Mouse (Mus musculus) fat pad, adult 2 months (tissue): Measurements from ENCODE around the gene Hmg20b.

Experiments
- DNase-seq: peaks from one replicate; pipeline ENCODE4 v3.0.0-alpha.2; 2011; ENCODE audit warnings: low read depth, low spot score; ENCODE audit errors: extremely low read depth

Hmg20b gene

GRCm38 (mm10) chr10:81327959-81328358 is 22.3 kb downstream of the Hmg20b start:
- no peak for DNase-seq

- DNase-seq, result no peak
These were observed 23.4 kb downstream of the Hmg20b start for GRCm38 (mm10) chr10:81326858-81327257.

GRCm38 (mm10) chr10:81325781-81326180 is 24.5 kb downstream of the Hmg20b start:
- DNase-seq, result no peak

GRCm38 (mm10) chr10:81325176-81325575 is 25.1 kb downstream of the Hmg20b start:
- DNase-seq, result no peak

GRCm38 (mm10) chr10:81323791-81324530 is 26.3 kb downstream of the Hmg20b start:
- no peak for DNase-seq

- no peak for DNase-seq
These were observed 27.0 kb downstream of the Hmg20b start for GRCm38 (mm10) chr10:81323141-81323775.

GRCm38 (mm10) chr10:81322444-81322843 is 27.8 kb downstream of the Hmg20b start:
- no peak for DNase-seq

- DNase-seq, result no peak
These were observed 28.8 kb downstream of the Hmg20b start for GRCm38 (mm10) chr10:81321436-81321835.

- DNase-seq, result peak; percentile 99
These were observed 29.5 kb downstream of the Hmg20b start, which contains the start of gene Cactin for GRCm38 (mm10) chr10:81320550-81321347. Gene Cactin, plus strand, starts transcription at chr10:81321103.

GRCm38 (mm10) chr10:81319741-81320549 is 30.3 kb downstream of the Hmg20b start:
- DNase-seq, result no peak

GRCm38 (mm10) chr10:81319330-81319699 is 31.0 kb downstream of the Hmg20b start:
- DNase-seq, result no peak

GRCm38 (mm10) chr10:81318589-81319329 is 31.5 kb downstream of the Hmg20b start:
- peak; percentile 56 for DNase-seq

GRCm38 (mm10) chr10:81317273-81317672 is 33.0 kb downstream of the Hmg20b start:
- peak; percentile 40 for DNase-seq

- DNase-seq, result no peak
These were observed 33.8 kb downstream of the Hmg20b start for GRCm38 (mm10) chr10:81316338-81317060.

GRCm38 (mm10) chr10:81315587-81315986 is 34.7 kb downstream of the Hmg20b start:
- DNase-seq, result no peak

- no peak for DNase-seq
These were observed 36.1 kb downstream of the Hmg20b start for GRCm38 (mm10) chr10:81314201-81314600.

GRCm38 (mm10) chr10:81313581-81313980 is 36.7 kb downstream of the Hmg20b start:
- DNase-seq, result no peak

- DNase-seq, result no peak
These were observed 40.7 kb downstream of the Hmg20b start for GRCm38 (mm10) chr10:81309571-81309970.

GRCm38 (mm10) chr10:81306837-81307682 is 43.2 kb downstream of the Hmg20b start:
- no peak for DNase-seq
